Mouse (Mus musculus) midbrain, embryonic 14.5 days (tissue): Measurements from ENCODE around the gene Lrrc8d. TPM values are rescaled to one million over a fixed set of nuclear protein-coding genes. Genes with fewer than 3 reads are reported as not detected.

Experiments used
- ATAC-seq: fragments of 200-750 bp; cut with Nextera tagmentation; 2 replicates; pipeline ENCODE4 v1.8.0; 2017; ENCODE audit warnings: moderate number of reproducible peaks, moderate library complexity; ENCODE audit not compliant: low FRiP score, low TSS enrichment
- DNase-seq: peaks from one replicate; pipeline ENCODE4 v3.0.0-alpha.2; 2015
- H3K27ac ChIP-seq: fragments of 300-500 bp; sonication (generic); replicated peaks from 2 replicates; pipeline ENCODE4 v1.5.1; 2014; ENCODE audit warnings: mild to moderate bottlenecking, low read depth, low read length, moderate library complexity
- H3K27me3 ChIP-seq: fragments of 300-500 bp; sonication (generic); 2 replicates; pipeline ENCODE4 v1.6.1; 2014; ENCODE audit warnings: low read length, control low read depth, mixed read lengths; ENCODE audit not compliant: control insufficient read depth, insufficient read depth
- H3K36me3 ChIP-seq: fragments of 300-500 bp; sonication (generic); 2 replicates; pipeline ENCODE4 v1.6.1; 2014; ENCODE audit warnings: low read length, control low read depth; ENCODE audit not compliant: control insufficient read depth, insufficient read depth
- H3K4me1 ChIP-seq: fragments of 300-500 bp; sonication (generic); 2 replicates; pipeline ENCODE4 v1.6.1; 2014; ENCODE audit warnings: mild to moderate bottlenecking, antibody characterized with exemption, low read length, control low read depth; ENCODE audit not compliant: control insufficient read depth, insufficient read depth
- H3K4me2 ChIP-seq: fragments of 300-500 bp; sonication (generic); 2 replicates; pipeline ENCODE4 v1.6.1; 2014; ENCODE audit warnings: mild to moderate bottlenecking, low read length, moderate library complexity
- H3K4me3 ChIP-seq: fragments of 300-500 bp; sonication (generic); replicated peaks from 2 replicates; pipeline ENCODE4 v1.5.1; 2014; ENCODE audit warnings: low read depth, low read length
- H3K9ac ChIP-seq: fragments of 300-500 bp; sonication (generic); replicated peaks from 2 replicates; pipeline ENCODE4 v1.6.1; 2014; ENCODE audit warnings: mild to moderate bottlenecking, low read length, moderate library complexity
- H3K9me3 ChIP-seq: fragments of 300-500 bp; sonication (generic); 2 replicates; pipeline ENCODE4 v1.6.1; 2016; ENCODE audit warnings: low read length, control low read depth, mixed read lengths; ENCODE audit not compliant: control insufficient read depth
- WGBS: fragments of 180-500 bp; shearing (Covaris S2); extraction: QIAGEN DNeasy Blood & Tissue Kit; methylation state at CpG from one replicate; pipeline ENCODE4 v1.1.7; 2014; 5-methylcytosine and 5-hydroxymethylcytosine counted together
- polyA plus RNA-seq: library from polyadenylated mRNA; unstranded; fragments of >200 nt; fragmentation: Nextera tagmentation; extraction: Ambion mirVana; gene quantifications from 2 replicates; pipeline ENCODE4 v1.2.1, GENCODE M21; 2014

Lrrc8d gene
- polyA plus RNA-seq, 1 experiment from 2014 or later: 45.2 TPM

- Histone ChIP-seq H3K4me3 (no peak overlapping the region), H3K27ac (no peak overlapping the region), H3K9me3 (no peaks in the 10 kb centered on the region), H3K36me3 (no peaks in the 10 kb centered on the region), H3K4me2 (no peak overlapping the region), H3K27me3 (no peaks in the 10 kb centered on the region), H3K4me1 (no peaks in the 10 kb centered on the region), H3K9ac (no peak overlapping the region)
- DNase-seq (no peak), ATAC-seq (no peak)
- WGBS: 66% methylated on average over 3 of the region's 3 CpGs
Observed at GRCm38 (mm10) chr5:105833923-105834322, 134.2 kb downstream of the Lrrc8d start.

DNA sequence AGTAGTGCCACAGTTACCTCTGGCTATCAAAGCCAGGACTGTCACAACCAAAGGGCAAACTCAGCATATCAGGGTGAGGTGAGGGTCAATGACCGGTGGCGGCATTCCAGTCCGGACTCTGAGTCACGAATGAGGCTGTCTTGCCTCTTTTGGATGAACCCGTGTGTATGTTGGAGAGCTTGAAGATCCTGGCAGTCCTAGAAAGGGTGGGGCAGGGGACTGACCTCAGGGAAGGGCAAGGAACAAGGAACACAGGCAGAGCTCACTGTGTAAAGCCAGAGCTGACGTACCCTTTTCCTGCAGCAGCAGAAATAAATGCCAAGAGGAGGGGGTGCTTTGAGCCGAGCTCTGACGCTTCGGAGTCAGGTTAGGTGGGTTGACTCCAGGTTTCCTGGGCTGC is 136.2 kb downstream of the Lrrc8d start:
- no peaks in the 10 kb centered on the region for H3K36me3 ChIP-seq
- ATAC-seq: no peak
- 83% methylated on average over 9 of the region's 9 CpGs for WGBS
- H3K4me2 ChIP-seq: no peak overlapping the region
- no peaks in the 10 kb centered on the region for H3K4me1 ChIP-seq
- H3K27ac ChIP-seq: no peak overlapping the region
- H3K9me3 ChIP-seq: no peaks in the 10 kb centered on the region
- DNase-seq: no peak
- H3K4me3 ChIP-seq: no peak overlapping the region
- no peak overlapping the region for H3K9ac ChIP-seq
- no peaks in the 10 kb centered on the region for H3K27me3 ChIP-seq

- H3K4me2 ChIP-seq: no peak overlapping the region
- no peak for ATAC-seq
Observed at GRCm38 (mm10) chr5:105839740-105840310, 140.1 kb downstream of the Lrrc8d start.

DNA sequence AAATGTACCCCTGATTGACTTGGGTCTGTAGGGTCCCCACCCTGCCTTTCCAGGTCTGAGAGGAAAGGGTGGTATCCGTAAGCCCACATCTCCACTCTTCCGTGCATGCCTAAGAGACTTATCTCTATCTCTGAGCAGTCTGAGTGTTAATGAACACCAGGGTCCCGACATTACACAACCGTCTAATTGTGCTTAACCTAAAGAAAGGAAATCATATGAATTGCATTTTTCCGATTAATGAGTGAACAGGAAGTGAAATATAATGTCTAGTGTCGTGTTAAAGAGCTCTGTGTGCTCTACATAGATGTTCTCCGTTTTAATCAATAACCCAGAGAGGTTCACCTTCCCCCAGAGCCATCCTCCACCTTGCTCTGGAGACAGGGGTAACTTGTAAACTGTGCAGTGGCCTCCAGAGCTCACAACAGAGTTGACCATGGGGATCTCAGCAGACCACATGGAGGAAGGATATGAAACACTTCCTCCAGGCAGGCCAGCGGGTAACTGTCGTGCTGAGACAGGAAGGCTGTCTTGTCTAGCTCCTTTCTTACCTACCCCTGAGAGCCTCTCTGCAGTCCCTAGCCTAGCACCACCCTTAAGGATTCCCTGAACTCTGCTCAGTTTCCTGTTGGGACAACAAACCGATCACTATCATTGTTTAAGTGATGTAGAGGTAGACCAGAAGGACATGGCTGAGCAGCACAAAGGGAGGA is 144.4 kb downstream of the Lrrc8d start:
- no peak overlapping the region for H3K27ac ChIP-seq
- DNase-seq (no peak), ATAC-seq (no peak)
- H3K4me2 ChIP-seq: no peak overlapping the region
- no peak overlapping the region for H3K4me3 ChIP-seq
- 89% methylated on average over 10 of the region's 10 CpGs for WGBS
- H3K9me3 ChIP-seq: no peaks in the 10 kb centered on the region
- no peaks in the 10 kb centered on the region for H3K36me3 ChIP-seq
- H3K27me3 ChIP-seq: no peaks in the 10 kb centered on the region
- no peaks in the 10 kb centered on the region for H3K4me1 ChIP-seq
- no peak overlapping the region for H3K9ac ChIP-seq

More at GRCm38 (mm10) chr5:105839740-105840310, 140.1 kb downstream of the Lrrc8d start:
- Histone ChIP-seq H3K4me3 (no peak overlapping the region), H3K27ac (no peak overlapping the region), H3K9ac (no peak overlapping the region), H3K4me1 (no peaks in the 10 kb centered on the region), H3K27me3 (no peaks in the 10 kb centered on the region), H3K36me3 (no peaks in the 10 kb centered on the region), H3K9me3 (no peaks in the 10 kb centered on the region)
- WGBS: 76% methylated on average over 13 of the region's 13 CpGs
- no peak for DNase-seq

- Histone ChIP-seq H3K4me1 (no peaks in the 10 kb centered on the region), H3K4me2 (no peak overlapping the region), H3K4me3 (no peak overlapping the region), H3K9ac (no peak overlapping the region), H3K9me3 (no peaks in the 10 kb centered on the region), H3K27me3 (no peaks in the 10 kb centered on the region), H3K27ac (no peak overlapping the region), H3K36me3 (no peaks in the 10 kb centered on the region)
- DNase-seq: no peak
- no peak for ATAC-seq
- 94% methylated on average over 2 of the region's 2 CpGs for WGBS
Observed at GRCm38 (mm10) chr5:105845041-105845440, 145.3 kb downstream of the Lrrc8d start.

- 90% methylated on average over 8 of the region's 8 CpGs for WGBS
- Histone ChIP-seq H3K4me3 (no peak overlapping the region), H3K4me2 (no peak overlapping the region), H3K27ac (no peak overlapping the region), H3K9me3 (no peaks in the 10 kb centered on the region), H3K36me3 (no peaks in the 10 kb centered on the region), H3K4me1 (no peaks in the 10 kb centered on the region), H3K27me3 (no peaks in the 10 kb centered on the region), H3K9ac (no peak overlapping the region)
- DNase-seq (no peak), ATAC-seq (no peak)
Observed at GRCm38 (mm10) chr5:105847726-105848125, 148.0 kb downstream of the Lrrc8d start.

DNA sequence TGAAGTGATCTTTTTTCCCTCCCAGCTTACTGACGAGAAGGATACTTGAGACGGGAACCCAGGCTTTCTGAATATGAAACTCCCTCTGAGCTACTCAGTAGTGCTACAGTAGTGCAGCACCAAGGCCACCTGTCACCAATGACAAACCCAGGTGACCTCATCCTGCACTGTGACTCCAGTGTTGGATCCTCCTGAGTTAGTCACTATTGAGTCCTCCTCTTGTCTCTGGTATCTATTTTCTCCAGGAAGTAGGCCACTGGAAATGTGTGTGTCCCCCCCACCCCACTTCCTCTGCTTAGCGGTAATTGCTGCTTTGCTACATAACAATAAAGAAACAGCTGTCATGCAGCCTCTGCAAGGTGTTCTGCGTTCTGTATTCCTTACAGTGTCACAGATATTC is 149.5 kb downstream of the Lrrc8d start:
- ATAC-seq (no peak), DNase-seq (no peak)
- H3K9ac ChIP-seq: no peak overlapping the region
- 87% methylated on average over 4 of the region's 4 CpGs for WGBS
- no peak overlapping the region for H3K4me2 ChIP-seq
- no peak overlapping the region for H3K4me3 ChIP-seq
- H3K36me3 ChIP-seq: no peaks in the 10 kb centered on the region
- no peaks in the 10 kb centered on the region for H3K4me1 ChIP-seq
- no peak overlapping the region for H3K27ac ChIP-seq
- H3K27me3 ChIP-seq: no peaks in the 10 kb centered on the region
- H3K9me3 ChIP-seq: no peaks in the 10 kb centered on the region

- ATAC-seq: no peak
- 68% methylated on average over 3 of the region's 3 CpGs for WGBS
Observed at GRCm38 (mm10) chr5:105849643-105850042, 149.9 kb downstream of the Lrrc8d start.

GRCm38 (mm10) chr5:105853271-105853670 is 153.5 kb downstream of the Lrrc8d start:
- no peak for DNase-seq
- Histone ChIP-seq H3K4me3 (no peak overlapping the region), H3K9me3 (no peaks in the 10 kb centered on the region), H3K4me1 (no peaks in the 10 kb centered on the region), H3K27me3 (no peaks in the 10 kb centered on the region), H3K9ac (no peak overlapping the region), H3K27ac (no peak overlapping the region), H3K4me2 (no peak overlapping the region), H3K36me3 (no peaks in the 10 kb centered on the region)
- ATAC-seq: no peak
- 86% methylated on average over 9 of the region's 9 CpGs for WGBS

More at GRCm38 (mm10) chr5:105849643-105850042, 149.9 kb downstream of the Lrrc8d start:
- no peak overlapping the region for H3K9ac ChIP-seq
- no peak overlapping the region for H3K4me3 ChIP-seq
- no peak for DNase-seq
- no peaks in the 10 kb centered on the region for H3K9me3 ChIP-seq
- H3K36me3 ChIP-seq: no peaks in the 10 kb centered on the region
- H3K4me1 ChIP-seq: no peaks in the 10 kb centered on the region
- H3K27ac ChIP-seq: no peak overlapping the region
- no peaks in the 10 kb centered on the region for H3K27me3 ChIP-seq
- H3K4me2 ChIP-seq: no peak overlapping the region
